Mouse (Mus musculus): ENCODE results near the gene Arhgef3. TPM values are rescaled to one million over a fixed set of nuclear protein-coding genes. Genes with fewer than 3 reads are reported as not detected.

The Arhgef3 gene
- total RNA-seq, 1 experiment: 7.6 TPM

DNA sequence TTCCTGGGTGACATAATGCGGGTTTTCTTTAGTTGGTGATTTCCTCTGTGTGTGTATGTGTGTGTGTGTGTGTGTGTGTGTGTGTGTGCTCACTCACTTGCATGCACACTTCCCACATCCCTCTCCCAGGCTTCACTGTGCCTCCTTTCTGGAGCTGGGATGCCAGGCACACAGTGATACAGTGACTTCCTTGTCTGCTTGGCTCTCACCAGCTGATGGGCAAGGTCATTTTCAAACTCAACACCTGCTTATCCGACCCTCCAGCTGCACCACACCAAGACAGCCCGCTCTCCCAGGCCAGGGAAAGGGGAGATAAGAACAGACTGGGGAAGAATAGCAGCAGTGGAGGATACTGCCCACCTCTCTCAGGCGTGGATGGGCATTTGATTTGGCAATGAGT lies 52.5 kb downstream of the Arhgef3 start:
- no peak for DNase-seq (ENCODE audit: low read depth, low spot score)
- Histone ChIP-seq H3K9me3 (ENCODE audit: control insufficient read depth, insufficient read depth, low read depth, low read length) (no peaks in the 10 kb centered on the region), H3K4me3 (ENCODE audit: insufficient read depth in 1 of 2, low read depth in 1 of 2, low read length in 2 of 2, poor library complexity in 1 of 2, severe bottlenecking in 1 of 2) (no peak overlapping the region), H3K9ac (ENCODE audit: insufficient read depth, low read depth, low read length, poor library complexity, severe bottlenecking) (no peak overlapping the region), H3K27ac (ENCODE audit: insufficient read depth, low read depth, low read length, poor library complexity, severe bottlenecking) (no peak overlapping the region), H3K4me1 (ENCODE audit: control insufficient read depth in 2 of 2, insufficient read depth in 2 of 2, low read length in 2 of 2, poor library complexity in 1 of 2) (no peaks in the 10 kb centered on the region), H3K36me3 (ENCODE audit: control insufficient read depth, insufficient read depth, low read length, poor library complexity, severe bottlenecking) (no peaks in the 10 kb centered on the region)
- TF ChIP-seq ZC3H11A (IDR thresholded peaks at IDR 0.05; ENCODE audit: borderline replicate concordance, low read depth, low read length) (no peak), ZNF384 (IDR thresholded peaks at IDR 0.05; ENCODE audit: low read depth, low read length) (no peak), MAFK (IDR thresholded peaks at IDR 0.05; ENCODE audit: insufficient read depth, low read depth, low read length) (no peak), HCFC1 (IDR thresholded peaks at IDR 0.05; ENCODE audit: borderline replicate concordance, insufficient read depth, low read length) (no peak), CHD2 (IDR thresholded peaks at IDR 0.05; ENCODE audit: low read depth, low read length) (no peak)
- in situ Hi-C loops (cut with MboI; ENCODE audit: low sequenced_read_pairs in 2 of 2, unreplicated experiment in 2 of 2): no loop called here

GRCm38 (mm10) chr14:27168387-27168786 lies 53.7 kb downstream of the Arhgef3 start:
- Histone ChIP-seq H3K9ac (ENCODE audit: insufficient read depth, low read depth, low read length, poor library complexity, severe bottlenecking) (no peak overlapping the region), H3K27ac (ENCODE audit: insufficient read depth, low read depth, low read length, poor library complexity, severe bottlenecking) (no peak overlapping the region), H3K36me3 (ENCODE audit: control insufficient read depth, insufficient read depth, low read length, poor library complexity, severe bottlenecking) (no peaks in the 10 kb centered on the region), H3K4me1 (ENCODE audit: control insufficient read depth in 2 of 2, insufficient read depth in 2 of 2, low read length in 2 of 2, poor library complexity in 1 of 2) (peaks cover 0 to 4% of the 10 kb centered on the region in 2 experiments; a peak in 1 of 4 replicates), H3K4me3 (ENCODE audit: insufficient read depth in 1 of 2, low read depth in 1 of 2, low read length in 2 of 2, poor library complexity in 1 of 2, severe bottlenecking in 1 of 2) (no peak overlapping the region), H3K9me3 (ENCODE audit: control insufficient read depth, insufficient read depth, low read depth, low read length) (no peaks in the 10 kb centered on the region)
- in situ Hi-C loops (cut with MboI; ENCODE audit: low sequenced_read_pairs in 2 of 2, unreplicated experiment in 2 of 2): no loop called here
- TF ChIP-seq MAFK (IDR thresholded peaks at IDR 0.05; ENCODE audit: insufficient read depth, low read depth, low read length): no peak
- TF ChIP-seq ZNF384 (IDR thresholded peaks at IDR 0.05; ENCODE audit: low read depth, low read length): no peak
- TF ChIP-seq HCFC1 (IDR thresholded peaks at IDR 0.05; ENCODE audit: borderline replicate concordance, insufficient read depth, low read length): no peak
- no peak for TF ChIP-seq ZC3H11A (IDR thresholded peaks at IDR 0.05; ENCODE audit: borderline replicate concordance, low read depth, low read length)
- no peak for TF ChIP-seq CHD2 (IDR thresholded peaks at IDR 0.05; ENCODE audit: low read depth, low read length)
- DNase-seq (ENCODE audit: low read depth, low spot score): no peak

GRCm38 (mm10) chr14:27169287-27169686 lies 54.6 kb downstream of the Arhgef3 start:
- no peak overlapping the region for H3K27ac ChIP-seq (ENCODE audit: insufficient read depth, low read depth, low read length, poor library complexity, severe bottlenecking)
- H3K36me3 ChIP-seq (ENCODE audit: control insufficient read depth, insufficient read depth, low read length, poor library complexity, severe bottlenecking): no peaks in the 10 kb centered on the region
- TF ChIP-seq ZC3H11A (IDR thresholded peaks at IDR 0.05; ENCODE audit: borderline replicate concordance, low read depth, low read length) (no peak), MAFK (IDR thresholded peaks at IDR 0.05; ENCODE audit: insufficient read depth, low read depth, low read length) (no peak), CHD2 (IDR thresholded peaks at IDR 0.05; ENCODE audit: low read depth, low read length) (no peak), HCFC1 (IDR thresholded peaks at IDR 0.05; ENCODE audit: borderline replicate concordance, insufficient read depth, low read length) (no peak), ZNF384 (IDR thresholded peaks at IDR 0.05; ENCODE audit: low read depth, low read length) (no peak)
- H3K9ac ChIP-seq (ENCODE audit: insufficient read depth, low read depth, low read length, poor library complexity, severe bottlenecking): no peak overlapping the region
- no peak overlapping the region for H3K4me3 ChIP-seq (ENCODE audit: insufficient read depth in 1 of 2, low read depth in 1 of 2, low read length in 2 of 2, poor library complexity in 1 of 2, severe bottlenecking in 1 of 2)
- H3K9me3 ChIP-seq (ENCODE audit: control insufficient read depth, insufficient read depth, low read depth, low read length): no peaks in the 10 kb centered on the region
- DNase-seq (ENCODE audit: low read depth, low spot score): no peak
- in situ Hi-C loops (cut with MboI; ENCODE audit: low sequenced_read_pairs in 2 of 2, unreplicated experiment in 2 of 2): no loop called here
- H3K4me1 ChIP-seq (ENCODE audit: control insufficient read depth in 2 of 2, insufficient read depth in 2 of 2, low read length in 2 of 2, poor library complexity in 1 of 2): peaks cover 0 to 9% of the 10 kb centered on the region in 2 experiments; a peak in 1 of 4 replicates

GRCm38 (mm10) chr14:27170421-27170820 lies 55.7 kb downstream of the Arhgef3 start:
- H3K36me3 ChIP-seq (ENCODE audit: control insufficient read depth, insufficient read depth, low read length, poor library complexity, severe bottlenecking): no peaks in the 10 kb centered on the region
- TF ChIP-seq ZC3H11A (IDR thresholded peaks at IDR 0.05; ENCODE audit: borderline replicate concordance, low read depth, low read length): no peak
- TF ChIP-seq MAFK (IDR thresholded peaks at IDR 0.05; ENCODE audit: insufficient read depth, low read depth, low read length): no peak
- no peak for TF ChIP-seq HCFC1 (IDR thresholded peaks at IDR 0.05; ENCODE audit: borderline replicate concordance, insufficient read depth, low read length)
- no peak for TF ChIP-seq CHD2 (IDR thresholded peaks at IDR 0.05; ENCODE audit: low read depth, low read length)
- TF ChIP-seq ZNF384 (IDR thresholded peaks at IDR 0.05; ENCODE audit: low read depth, low read length): no peak
- H3K9ac ChIP-seq (ENCODE audit: insufficient read depth, low read depth, low read length, poor library complexity, severe bottlenecking): no peak overlapping the region
- H3K27ac ChIP-seq (ENCODE audit: insufficient read depth, low read depth, low read length, poor library complexity, severe bottlenecking): no peak overlapping the region
- in situ Hi-C loops (cut with MboI; ENCODE audit: low sequenced_read_pairs in 2 of 2, unreplicated experiment in 2 of 2): no loop called here
- H3K4me3 ChIP-seq (ENCODE audit: insufficient read depth in 1 of 2, low read depth in 1 of 2, low read length in 2 of 2, poor library complexity in 1 of 2, severe bottlenecking in 1 of 2): no peak overlapping the region
- H3K4me1 ChIP-seq (ENCODE audit: control insufficient read depth in 2 of 2, insufficient read depth in 2 of 2, low read length in 2 of 2, poor library complexity in 1 of 2): peaks cover 3 to 15% of the 10 kb centered on the region in 2 experiments; a peak in 2 of 4 replicates
- no peaks in the 10 kb centered on the region for H3K9me3 ChIP-seq (ENCODE audit: control insufficient read depth, insufficient read depth, low read depth, low read length)
- DNase-seq (ENCODE audit: low read depth, low spot score): no peak

All from ES-E14 (cell line).